Comparison of ENCODE assay signal across 10 mouse cellular contexts in genomic region chr5:35861456-35861855, GRCm38 (mm10).
"Had no signal": no experiment of that assay in that cellular context is flagged by ENCODE, and none has a peak within 500 bp of the region (broad histone marks: within the 10 kb centered on the region; RNA-seq: fewer than 3 reads in every experiment).

No protein-coding gene starts in this region.

- DNase-seq: heart, adult 18-20 months; heart, postnatal 10 days; heart, postnatal 4 days; kidney, adult 18-20 months; kidney, adult 9 months; kidney, postnatal 14 days; kidney, postnatal 36 days; layer of hippocampus, adult 9-11 months; layer of hippocampus, postnatal 36 days; left cerebral cortex, postnatal 4 days had no signal
